Mouse (Mus musculus) small intestine, adult 2 months (tissue): ENCODE results near the gene Stk38.

ENCODE experiments used
- CTCF ChIP-seq: fragments of 200-500 bp; IDR thresholded peaks from 2 replicates; pipeline ENCODE4 v1.5.1; 2012; ENCODE audit warnings: low read depth, mild to moderate bottlenecking, control low read depth, inconsistent platforms, low read length, moderate library complexity, mixed read lengths; ENCODE audit not compliant: insufficient replicate concordance, insufficient read length; ENCODE audit errors: extremely low read depth
- POLR2A ChIP-seq: fragments of 200-500 bp; IDR thresholded peaks from 2 replicates; pipeline ENCODE4 v1.6.1; 2012; ENCODE audit warnings: low read depth, mild to moderate bottlenecking, control low read depth, inconsistent platforms, low read length, moderate library complexity

DNA sequence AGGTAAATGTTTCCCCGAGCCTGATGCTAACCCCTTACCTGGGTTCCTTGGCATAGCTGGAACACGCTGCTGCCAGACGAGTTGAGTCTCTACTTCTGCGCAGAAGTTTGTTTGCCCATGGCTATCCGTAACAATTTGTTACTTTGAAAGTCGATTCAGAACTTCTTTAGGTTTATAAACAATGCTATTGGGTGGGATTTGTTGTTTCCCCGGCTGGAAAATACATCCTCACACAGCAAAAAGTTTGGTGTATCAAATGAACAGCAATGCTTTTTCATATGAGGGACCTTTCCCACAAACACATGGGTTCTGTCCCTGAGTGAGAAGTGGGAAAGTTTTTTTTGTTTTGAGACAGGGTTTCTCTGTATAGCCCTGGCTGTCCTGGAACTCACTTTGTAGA is 64.1 kb downstream of the Stk38 start, which contains the start of gene Pxt1:
- TF ChIP-seq POLR2A (no peak), CTCF (no peak)
